ENCODE assay signal across 12 mouse cellular contexts in the genomic region with DNA sequence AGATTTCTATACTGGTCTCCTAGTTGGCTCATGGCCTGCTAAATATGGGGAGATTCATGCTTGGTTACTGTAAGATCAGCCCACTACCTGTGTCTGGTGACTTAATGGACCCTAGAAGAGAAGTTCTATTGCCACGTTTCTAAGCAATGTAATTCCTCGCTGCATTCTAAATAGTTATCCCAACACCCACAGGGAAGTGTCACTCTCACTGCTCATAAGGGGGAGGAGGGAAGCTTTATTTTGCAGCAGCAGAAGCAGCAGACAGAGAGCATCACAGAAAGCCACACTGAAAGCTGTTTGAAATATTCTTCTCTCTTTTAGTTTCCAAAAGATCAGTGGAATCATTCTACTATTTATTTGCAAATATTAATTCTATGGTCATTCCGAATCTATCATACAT.
"Had no signal": no experiment of that assay in that cellular context is flagged by ENCODE, and none has a peak within 500 bp of the region (broad histone marks: within the 10 kb centered on the region; RNA-seq: fewer than 3 reads in every experiment).

No protein-coding gene starts in this region.

- H3K36me3 ChIP-seq: limb, embryonic 15.5 days; midbrain, embryonic 12.5 days had no signal

- H3K4me2 ChIP-seq: limb, embryonic 15.5 days; liver, embryonic 13.5 days; midbrain, embryonic 12.5 days had no signal

- ATAC-seq: hindbrain, postnatal 0 days; midbrain, embryonic 16.5 days had no signal

- H3K4me1 ChIP-seq: limb, embryonic 15.5 days; liver, embryonic 13.5 days; midbrain, embryonic 12.5 days had no signal

- DNase-seq: kidney, adult 11 months; kidney, adult 9 months; kidney, postnatal 36 days; liver, embryonic 13.5 days; lung, adult 18-20 months; spleen, adult 18-20 months; thymus, postnatal 36 days had no signal

- H3K9me3 ChIP-seq: limb, embryonic 15.5 days; liver, embryonic 13.5 days; midbrain, embryonic 12.5 days had no signal

- H3K4me3 ChIP-seq: limb, embryonic 15.5 days; liver, embryonic 13.5 days; midbrain, embryonic 12.5 days had no signal

- H3K27me3 ChIP-seq: limb, embryonic 15.5 days; liver, embryonic 13.5 days; midbrain, embryonic 12.5 days had no signal

- H3K9ac ChIP-seq: limb, embryonic 15.5 days; liver, embryonic 13.5 days; midbrain, embryonic 12.5 days had no signal

- H3K27ac ChIP-seq: hindbrain, postnatal 0 days; kidney, postnatal 0 days; limb, embryonic 15.5 days; liver, embryonic 13.5 days; midbrain, embryonic 12.5 days had no signal
